Comparison of ENCODE assay signal across 3 mouse cellular contexts in the genomic region with DNA sequence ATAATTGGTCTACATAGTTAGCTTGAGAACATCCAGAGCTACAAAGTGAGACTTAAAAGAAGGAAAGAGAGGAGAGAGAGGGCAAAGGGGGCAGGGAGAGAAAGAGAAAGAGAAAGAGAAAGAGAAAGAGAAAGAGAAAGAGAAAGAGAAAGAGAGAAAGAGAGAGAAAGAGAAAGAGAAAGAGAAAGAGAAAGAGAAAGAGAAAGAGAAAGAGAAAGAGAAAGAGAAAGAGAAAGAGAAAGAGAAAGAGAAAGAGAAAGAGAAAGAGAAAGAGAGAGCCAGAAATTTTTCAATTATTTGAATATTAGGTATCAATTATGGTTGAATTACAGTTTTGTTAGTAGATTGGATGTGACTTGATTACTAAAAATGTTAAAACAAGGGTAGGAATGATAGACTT.
A peak's percentile ranks its signal among the peaks of the same experiment; 100 is the strongest.
DNase-seq lines count a peak whose midpoint lies in the region; ATAC-seq and TF ChIP-seq lines count a peak whose summit lies in the region.
"Not testable (repeated sequence)": the region's sequence is repeated elsewhere in the genome, so short reads cannot be mapped to it uniquely, and the experiment has no call there.

No protein-coding gene starts in this region.

- not testable (repeated sequence) for TF ChIP-seq CTCF in CH12.LX (conservative IDR thresholded peaks at IDR 0.05 in 1 of 2, IDR thresholded peaks at IDR 0.05 in 1 of 2; ENCODE audit: low read depth in 2 of 2, low read length in 2 of 2)

- DNase-seq in CH12.LX (ENCODE audit: extremely low read depth), result not testable (repeated sequence)
- DNase-seq in induced T-regulatory cell, adult 2 months (ENCODE audit: low read depth), result peak; percentile 6

- not testable (repeated sequence) for TF ChIP-seq EP300 in CH12.LX (IDR thresholded peaks at IDR 0.05; ENCODE audit: low read length)

- H3K27ac ChIP-seq in CH12.LX (ENCODE audit: insufficient read depth, low read depth), result not testable (repeated sequence)

- H3K9ac ChIP-seq in CH12.LX (ENCODE audit: insufficient read depth, low read depth), result not testable (repeated sequence)

- not testable (repeated sequence) for TF ChIP-seq RAD21 in CH12.LX (IDR thresholded peaks at IDR 0.05; ENCODE audit: low read depth, low read length)

- H3K4me1 ChIP-seq in CH12.LX (ENCODE audit: control insufficient read depth in 1 of 2, insufficient read depth in 2 of 2), result not testable (repeated sequence)

- H3K36me3 ChIP-seq in CH12.LX (replicated peaks in 1 of 2; ENCODE audit: control insufficient read depth in 1 of 2, insufficient read depth in 1 of 2, low read length in 1 of 2), result not testable (repeated sequence)

- not testable (repeated sequence) for TF ChIP-seq POLR2A in CH12.LX (IDR thresholded peaks at IDR 0.05; ENCODE audit: low read depth, low read length)

- in situ Hi-C loops in CH12.LX (cut with MboI; ENCODE audit: low pct_ligation_motif_present, low pct_unique_long_range_greater_than_20kb, low sequenced_read_pairs), result not testable (repeated sequence)

- H3K4me3 ChIP-seq in CH12.LX (replicated peaks in 1 of 3; ENCODE audit: low read depth in 2 of 3, low read length in 2 of 3, poor library complexity in 1 of 3), result not testable (repeated sequence)

- H3K4me2 ChIP-seq in CH12.LX (ENCODE audit: insufficient read depth, low read depth, poor library complexity, severe bottlenecking), result not testable (repeated sequence)

- dilution Hi-C loops in CH12.LX (cut with MboI; ENCODE audit: extremely low pct_ligation_motif_present, extremely low pct_unique_long_range_greater_than_20kb, low sequenced_read_pairs), result not testable (repeated sequence)

- H3K27me3 ChIP-seq in CH12.LX (replicated peaks), result not testable (repeated sequence)

- not testable (repeated sequence) for H3K79me2 ChIP-seq in CH12.LX (replicated peaks; ENCODE audit: control insufficient read depth, extremely low read depth, insufficient read depth, poor library complexity, severe bottlenecking)

- not testable (repeated sequence) for H3K9me3 ChIP-seq in CH12.LX (replicated peaks; ENCODE audit: low read length)

- peak; percentile 39 for ATAC-seq in CD4-positive, CD25-positive, alpha-beta regulatory T cell, adult 4 months

TF ChIP-seq in CH12.LX, 34 proteins besides CTCF, POLR2A, EP300 and RAD21:
- TF ChIP-seq ETS1 (conservative IDR thresholded peaks at IDR 0.05; ENCODE audit: low read depth, low read length), result peak; percentile 93
TF ChIP-seq in CH12.LX: peak in this region for 1; not testable (repeated sequence) for 33.
